Mouse (Mus musculus): ENCODE results near the gene Zbtb4. TPM values are rescaled to one million over a fixed set of nuclear protein-coding genes. Genes with fewer than 3 reads are reported as not detected.

The Zbtb4 gene
- total and polyA plus RNA-seq, 3 experiments: 2.4 to 2.7 TPM; not detected in 1

DNA sequence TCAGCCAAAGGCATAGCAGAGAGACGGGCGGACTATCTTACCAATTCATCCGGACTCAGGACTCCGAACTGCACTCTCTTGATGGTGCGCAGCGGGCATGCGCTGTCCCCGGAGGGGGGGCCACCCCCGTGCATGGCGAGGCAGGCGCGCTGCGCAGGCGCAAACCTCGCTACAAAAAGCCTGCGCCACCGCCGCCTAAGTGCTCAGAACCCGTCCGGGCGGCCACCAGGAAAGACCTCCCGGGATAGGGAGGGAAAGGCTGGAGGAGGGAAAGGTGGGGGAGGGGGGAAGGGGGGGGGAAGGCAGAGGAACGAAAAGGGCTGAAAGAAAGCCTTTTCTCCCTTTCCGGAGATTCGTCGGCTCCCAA lies 7.6 kb upstream of the Zbtb4 start:
- peak; percentile 98 for DNase-seq (ENCODE audit: low read depth, low spot score)
- TF ChIP-seq CHD1 (IDR thresholded peaks at IDR 0.05; ENCODE audit: low read depth, low read length) (no peak), SMC3 (IDR thresholded peaks at IDR 0.05; ENCODE audit: low read depth, low read length) (peak; percentile 24; the same call in 1 of the 2 replicates), NELFE (IDR thresholded peaks at IDR 0.05; ENCODE audit: low read depth, low read length) (no peak), POLR2AphosphoS2 (IDR thresholded peaks at IDR 0.05; ENCODE audit: low read length) (no peak; the same call in 1 of the 2 replicates), USF2 (IDR thresholded peaks at IDR 0.05; ENCODE audit: borderline replicate concordance in 1 of 2, insufficient read depth in 1 of 2, low read depth in 1 of 2, low read length in 2 of 2) (no peak), ZNF384 (IDR thresholded peaks at IDR 0.05; ENCODE audit: low read depth, low read length) (no peak), HCFC1 (IDR thresholded peaks at IDR 0.05; ENCODE audit: low read depth, low read length) (no peak), NRF1 (IDR thresholded peaks at IDR 0.05; ENCODE audit: insufficient read depth, low read depth, low read length, poor library complexity, severe bottlenecking) (peak; percentile 92), EP300 (IDR thresholded peaks at IDR 0.05; ENCODE audit: low read depth in 1 of 2, low read length in 2 of 2) (peak in 1 of 2 experiments; percentile 62; a peak in 1 of 4 replicates), POLR2A (IDR thresholded peaks at IDR 0.05; ENCODE audit: control insufficient read depth in 1 of 2, insufficient read depth in 1 of 2, low read depth in 1 of 2, low read length in 2 of 2, poor library complexity in 1 of 2) (no peak), MAFK (IDR thresholded peaks at IDR 0.05; ENCODE audit: borderline replicate concordance, low read depth, low read length) (0 out of 2 replicates have a peak, but pooled peaks have one; percentile 35), KAT2A (conservative IDR thresholded peaks at IDR 0.05; ENCODE audit: low read depth, low read length) (peak; percentile 58), POLR2AphosphoS5 (IDR thresholded peaks at IDR 0.05; ENCODE audit: borderline replicate concordance, low read depth, low read length) (no peak; the same call in 1 of the 2 replicates), TAL1 (IDR thresholded peaks at IDR 0.05; ENCODE audit: low read length) (no peak), MYB (IDR thresholded peaks at IDR 0.05; ENCODE audit: low read depth, low read length) (no peak), MAZ (IDR thresholded peaks at IDR 0.05; ENCODE audit: low read depth, low read length) (peak; percentile 96), MAX (IDR thresholded peaks at IDR 0.05; ENCODE audit: low read length) (peak; percentile 84), MYC (IDR thresholded peaks at IDR 0.05; ENCODE audit: low read depth, low read length) (peak; percentile 52; the same call in 1 of the 2 replicates), ETS1 (IDR thresholded peaks at IDR 0.05; ENCODE audit: low read depth, low read length) (no peak; the same call in 1 of the 2 replicates), JUND (IDR thresholded peaks at IDR 0.05; ENCODE audit: low read depth, low read length) (no peak), E2F4 (IDR thresholded peaks at IDR 0.05; ENCODE audit: borderline replicate concordance, low read depth, low read length) (no peak), BHLHE40 (IDR thresholded peaks at IDR 0.05; ENCODE audit: borderline replicate concordance, low read depth, low read length) (peak; percentile 69), USF1 (IDR thresholded peaks at IDR 0.05; ENCODE audit: low read depth, low read length) (peak; percentile 40; the same call in 1 of the 2 replicates), ZMIZ1 (IDR thresholded peaks at IDR 0.05; ENCODE audit: low read depth, low read length) (no peak), GATA1 (IDR thresholded peaks at IDR 0.05; ENCODE audit: low read depth, low read length) (no peak), MEF2A (IDR thresholded peaks at IDR 0.05; ENCODE audit: extremely low read depth, insufficient replicate concordance, low read depth, low read length, poor library complexity, severe bottlenecking) (0 out of 2 replicates have a peak, but pooled peaks have one; percentile 39), CTCF (IDR thresholded peaks at IDR 0.05 in 2 of 3, conservative IDR thresholded peaks at IDR 0.05 in 1 of 3; ENCODE audit: control insufficient read depth in 1 of 3, insufficient read depth in 1 of 3, low read depth in 2 of 3, low read length in 3 of 3, poor library complexity in 1 of 3, severe bottlenecking in 1 of 3) (no peak), ZKSCAN1 (IDR thresholded peaks at IDR 0.05; ENCODE audit: low read depth, low read length) (no peak), TBP (IDR thresholded peaks at IDR 0.05; ENCODE audit: low read depth, low read length) (no peak), RAD21 (IDR thresholded peaks at IDR 0.05; ENCODE audit: low read depth, low read length) (no peak), ELF1 (IDR thresholded peaks at IDR 0.05; ENCODE audit: low read depth, low read length) (0 out of 2 replicates have a peak, but pooled peaks have one; percentile 36), GABPA (IDR thresholded peaks at IDR 0.05; ENCODE audit: low read depth, low read length) (0 out of 2 replicates have a peak, but pooled peaks have one; percentile 74), TCF12 (IDR thresholded peaks at IDR 0.05; ENCODE audit: low read depth, low read length) (peak; percentile 77), CHD2 (IDR thresholded peaks at IDR 0.05; ENCODE audit: low read length) (peak; percentile 21; the same call in 1 of the 2 replicates), MXI1 (IDR thresholded peaks at IDR 0.05; ENCODE audit: low read depth, low read length) (peak; percentile 72; the same call in 1 of the 2 replicates), UBTF (IDR thresholded peaks at IDR 0.05; ENCODE audit: borderline replicate concordance, insufficient read depth, low read depth, low read length) (0 out of 2 replicates have a peak, but pooled peaks have one; percentile 2), ZC3H11A (IDR thresholded peaks at IDR 0.05; ENCODE audit: low read depth, low read length) (peak; percentile 31)

More for the DNA sequence above, 7.6 kb upstream of the Zbtb4 start:
- Histone ChIP-seq H3K9me3 (replicated peaks; ENCODE audit: insufficient read depth, low read length) (no peaks in the 10 kb centered on the region), H3K79me2 (ENCODE audit: control insufficient read depth, insufficient read depth, low read length, poor library complexity) (peaks cover 42% of the 10 kb centered on the region), H3K4me3 (ENCODE audit: control insufficient read depth in 1 of 2, insufficient read depth in 1 of 2, low read depth in 2 of 2, low read length in 2 of 2) (peak overlapping the region; percentile 85 to 92), H3K9ac (ENCODE audit: control insufficient read depth, low read depth, low read length, poor library complexity, severe bottlenecking) (peak overlapping the region; percentile 88), H3K27ac (ENCODE audit: control insufficient read depth, low read depth, low read length) (peak overlapping the region; percentile 98), H3K4me1 (ENCODE audit: control insufficient read depth in 1 of 2, insufficient read depth in 2 of 2, low read length in 2 of 2) (peaks cover 10 to 23% of the 10 kb centered on the region in 2 experiments), H3K27me3 (ENCODE audit: control insufficient read depth in 1 of 2, insufficient read depth in 2 of 2, low read length in 2 of 2) (no peaks in the 10 kb centered on the region), H3K36me3 (ENCODE audit: control insufficient read depth in 1 of 2, insufficient read depth in 2 of 2, low read length in 2 of 2) (peaks cover 0 to 32% of the 10 kb centered on the region in 2 experiments; a peak in 2 of 4 replicates)

Data from MEL (cell line).